Mouse (Mus musculus) layer of hippocampus, postnatal 25 days (tissue): ENCODE measurements around the gene Khdc1c. TPM values are rescaled to one million over a fixed set of nuclear protein-coding genes. Genes with fewer than 3 reads are reported as not detected.
A peak's percentile ranks its signal among the peaks of the same experiment; 100 is the strongest.
"Not testable (repeated sequence)": the region's sequence is repeated elsewhere in the genome, so short reads cannot be mapped to it uniquely, and the experiment has no call there.

ENCODE experiments used
- DNase-seq, 2 experiments: peaks; one replicate each; pipeline ENCODE4 v3.0.0; 2022; ENCODE audit warnings: mixed read lengths in 2 of 2, low spot score in 1 of 2; ENCODE audit errors: extremely low spot score in 1 of 2
- total RNA-seq, 2 experiments: library from RNA; stranded (reverse); gene quantifications; 2 replicates each; pipeline ENCODE4 v1.2.3; 2021

Khdc1c gene
- total RNA-seq = not detected

GRCm38 (mm10) chr1:21368031-21368430, at the start of gene Khdc1c:
Gene Khdc1c, plus strand, starts transcription at chr1:21368331.
- DNase-seq = not testable (repeated sequence)

- DNase-seq = not testable (repeated sequence)
Observed at GRCm38 (mm10) chr1:21320271-21320670, 47.9 kb upstream of the Khdc1c start.

- DNase-seq = no peak
Observed at GRCm38 (mm10) chr1:21321656-21322055, 46.5 kb upstream of the Khdc1c start.

DNA sequence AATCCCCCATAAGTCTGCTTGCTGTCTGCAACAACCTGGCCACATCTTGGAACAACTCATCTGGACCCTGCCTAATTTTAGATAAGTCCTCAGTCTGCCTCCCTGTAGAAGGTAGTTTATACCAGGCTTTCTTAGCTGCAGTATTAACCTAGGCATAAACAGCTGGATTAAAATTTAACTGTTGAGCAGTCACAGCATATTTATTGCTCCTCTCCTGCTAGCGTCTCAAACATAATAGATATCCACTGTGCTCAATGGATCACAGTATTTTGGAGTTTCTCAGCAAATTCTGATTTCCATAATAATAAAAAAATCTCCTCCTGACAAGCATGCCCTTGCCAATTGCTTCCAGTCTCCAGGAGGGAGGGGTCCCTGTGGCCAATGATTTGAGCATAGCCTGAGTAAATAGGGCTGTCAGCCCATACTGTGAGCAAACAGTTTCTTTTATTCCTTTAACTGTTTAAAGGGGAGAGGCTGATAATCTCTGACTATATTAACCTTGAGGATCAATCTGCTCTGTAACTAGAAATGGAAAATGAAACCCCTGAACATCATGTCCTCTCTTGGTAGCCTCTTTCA, 44.0 kb upstream of the Khdc1c start:
- DNase-seq = no peak

GRCm38 (mm10) chr1:21324633-21325032, 43.5 kb upstream of the Khdc1c start:
- DNase-seq = no peak

- no peak for DNase-seq
Observed at GRCm38 (mm10) chr1:21326733-21327132, 41.4 kb upstream of the Khdc1c start.

DNA sequence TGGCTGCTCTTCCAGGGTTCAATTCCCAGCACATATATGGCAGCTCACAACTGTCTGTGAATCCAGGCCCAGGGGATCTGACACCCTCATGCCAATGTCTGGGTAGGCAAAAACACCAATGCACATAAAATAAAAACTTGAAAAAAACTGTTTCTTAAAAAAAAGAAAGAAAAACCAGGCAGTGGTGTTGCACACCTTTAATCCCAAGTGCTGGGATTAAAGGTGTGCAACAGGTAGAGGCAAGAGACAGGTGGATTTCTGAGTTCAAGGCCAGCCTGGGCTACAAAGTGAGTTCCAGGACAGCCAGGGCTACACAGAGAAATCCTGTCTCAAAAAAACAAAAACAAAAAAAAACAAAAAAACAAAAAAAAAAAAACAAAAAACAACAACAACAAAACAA, 37.0 kb upstream of the Khdc1c start:
- DNase-seq = not testable (repeated sequence)

DNA sequence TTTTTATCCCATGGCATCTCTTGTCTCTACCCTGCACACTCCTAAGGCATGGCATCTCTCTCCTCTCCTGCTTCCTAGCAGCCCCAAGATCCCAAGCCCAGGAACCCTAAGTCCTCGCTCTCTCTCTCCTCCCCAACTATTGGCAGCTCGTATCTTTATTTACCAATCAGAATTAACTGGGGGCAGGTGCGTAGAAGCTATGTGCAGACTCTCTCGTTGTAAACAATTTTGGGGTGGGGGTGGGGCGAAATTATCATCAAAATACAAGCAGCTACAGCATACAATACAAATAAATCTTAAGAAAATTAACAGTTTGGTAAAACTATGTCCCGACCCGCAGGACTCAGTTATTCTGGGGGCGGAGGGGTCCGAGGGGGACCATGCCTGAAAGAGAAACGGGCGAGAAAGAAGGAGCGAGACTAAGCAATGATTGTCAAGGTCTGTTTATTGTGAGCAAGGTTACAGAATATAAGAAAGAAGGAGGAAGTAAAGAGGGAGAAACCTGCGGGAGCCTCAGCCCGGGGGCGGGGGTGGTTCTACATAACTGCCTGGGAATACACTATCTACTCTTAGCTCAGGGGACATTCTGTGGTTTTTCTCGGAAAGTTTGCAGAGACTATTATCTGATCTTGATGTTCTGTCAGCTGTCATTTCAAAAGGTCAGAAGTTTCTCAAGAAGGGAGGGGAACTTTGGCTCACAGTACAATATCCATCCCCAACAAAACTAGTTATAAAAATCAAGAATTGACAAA, 34.7 kb upstream of the Khdc1c start:
- DNase-seq = no peak

DNA sequence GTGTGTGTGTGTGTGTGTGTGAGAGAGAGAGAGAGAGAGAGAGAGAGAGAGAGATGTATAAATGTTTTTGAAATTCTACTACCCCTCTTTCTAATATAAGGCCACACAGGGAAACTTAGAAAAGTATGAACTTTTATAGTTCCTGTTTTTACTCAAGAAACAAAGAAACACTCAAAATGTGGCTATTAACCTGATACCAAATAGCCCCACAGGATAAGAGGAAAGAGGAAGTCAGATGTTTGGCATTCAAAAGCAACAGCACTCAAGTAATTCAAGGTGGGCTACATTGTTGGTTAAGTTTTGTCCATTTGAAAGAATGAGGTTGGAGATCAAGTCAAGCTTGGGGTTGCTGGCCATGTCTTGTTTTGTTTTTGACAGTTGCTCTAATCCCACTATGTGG, 32.3 kb upstream of the Khdc1c start:
- no peak for DNase-seq

DNA sequence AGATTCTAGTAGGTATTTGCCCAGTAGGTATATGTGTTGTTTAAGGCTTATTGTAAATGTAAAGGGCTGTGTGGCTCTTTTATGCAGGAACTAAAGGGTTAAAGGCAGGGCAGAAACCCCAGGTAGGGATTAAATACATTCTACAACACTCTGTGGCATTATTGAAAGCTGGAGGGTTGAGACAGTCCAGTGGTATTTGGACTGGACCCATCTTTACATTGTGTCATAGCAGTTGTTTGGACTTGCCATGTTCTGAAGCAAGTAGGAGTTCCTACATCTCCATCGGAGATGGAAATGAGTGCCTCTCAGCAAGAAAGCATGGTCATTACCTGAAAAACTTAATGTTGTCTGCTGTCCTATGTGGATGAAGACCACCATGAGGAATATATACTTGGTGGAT, 27.4 kb upstream of the Khdc1c start:
- no peak for DNase-seq

DNA sequence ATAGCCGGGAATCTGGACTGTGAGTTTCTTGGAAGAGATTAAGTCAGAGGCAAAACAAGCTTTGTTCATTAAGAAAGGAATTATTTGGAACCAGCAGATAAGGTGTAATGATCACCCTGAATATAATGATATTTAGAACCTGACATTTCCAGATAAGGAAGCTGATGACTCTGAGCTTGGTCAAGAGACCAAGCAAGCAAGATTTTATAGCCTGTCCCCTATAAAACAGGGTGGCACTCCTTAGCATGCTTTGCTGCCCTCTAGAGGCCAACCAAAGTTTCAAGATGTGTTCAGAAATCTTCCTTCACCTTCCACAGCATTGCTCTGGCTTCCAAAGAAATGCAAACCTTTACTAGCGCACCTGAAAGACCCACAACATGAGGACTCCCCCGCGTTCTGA, 23.9 kb upstream of the Khdc1c start:
- DNase-seq = peak; percentile 18 to 63

DNA sequence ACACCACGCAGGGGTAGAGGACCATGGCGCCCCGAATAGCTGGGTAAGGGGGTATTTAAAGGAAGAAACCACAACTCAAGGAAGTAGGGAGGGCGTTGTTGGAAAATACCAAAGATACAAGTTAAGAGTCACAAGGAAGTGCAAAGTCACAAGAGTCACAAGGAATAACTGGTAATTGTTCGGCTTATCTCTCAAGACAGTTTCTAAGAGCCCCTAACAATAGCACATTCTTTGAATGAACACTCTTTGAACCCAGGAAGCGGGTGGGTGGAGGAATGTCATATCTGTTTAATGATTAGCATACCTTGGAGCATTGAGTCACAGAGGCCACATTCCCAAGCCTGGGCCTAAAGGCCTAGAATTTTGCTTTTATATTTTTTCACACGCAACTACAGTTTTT, 23.4 kb upstream of the Khdc1c start:
- DNase-seq = not testable (repeated sequence)

DNA sequence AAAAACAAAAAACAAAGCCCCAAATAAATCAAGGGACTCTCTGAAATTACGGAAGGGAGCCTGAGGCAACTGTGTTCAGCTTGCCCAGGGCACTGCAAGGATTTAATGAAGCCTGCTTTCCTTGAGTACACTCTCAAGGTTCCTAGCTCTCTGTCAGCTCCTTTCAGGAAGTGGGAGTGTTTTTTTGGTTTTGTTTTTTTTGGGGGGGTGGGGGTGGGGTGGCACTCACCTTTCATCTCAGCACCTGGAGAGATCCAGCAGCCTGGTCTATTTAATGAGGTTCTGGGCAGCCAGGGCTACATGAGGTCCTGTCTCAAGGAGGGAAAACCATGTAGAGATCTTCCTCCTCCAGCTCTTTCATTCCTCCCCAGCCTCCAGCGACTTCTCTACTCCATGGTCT, 18.8 kb upstream of the Khdc1c start, which contains the start of gene Khdc1a:
Gene Khdc1a, plus strand, starts transcription at position 301 of the 400 bp plus-strand sequence.
- no peak for DNase-seq

DNA sequence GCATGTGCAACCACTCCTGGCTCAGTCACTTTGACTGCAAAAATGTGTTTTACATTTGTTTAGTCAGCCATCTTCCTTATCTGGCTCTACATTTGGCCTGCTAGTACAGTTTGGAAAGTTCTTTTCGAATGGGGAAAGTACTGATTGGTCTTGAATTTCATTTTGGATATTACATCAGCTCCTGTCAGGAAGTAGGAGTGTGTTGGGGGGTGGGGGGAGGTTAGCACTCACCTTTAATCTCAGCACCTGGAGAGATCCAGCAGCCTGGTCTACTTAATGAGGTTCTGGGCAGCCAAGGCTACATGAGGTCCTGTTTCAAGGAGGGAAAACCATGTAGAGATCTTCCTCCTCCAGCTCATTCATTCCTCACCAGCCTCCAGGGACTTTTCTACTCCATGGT, 15.1 kb downstream of the Khdc1c start, which contains the start of gene Khdc1b:
Gene Khdc1b, plus strand, starts transcription at position 301 of the 400 bp plus-strand sequence.
- no peak for DNase-seq

GRCm38 (mm10) chr1:21391138-21391671, 23.1 kb downstream of the Khdc1c start:
- no peak for DNase-seq

- DNase-seq = no peak
Observed at GRCm38 (mm10) chr1:21402804-21403203, 34.7 kb downstream of the Khdc1c start.

- DNase-seq = no peak
Observed at GRCm38 (mm10) chr1:21407266-21407665, 39.1 kb downstream of the Khdc1c start.

GRCm38 (mm10) chr1:21411331-21412196, 43.4 kb downstream of the Khdc1c start:
- peak; percentile 36 to 62 for DNase-seq

DNA sequence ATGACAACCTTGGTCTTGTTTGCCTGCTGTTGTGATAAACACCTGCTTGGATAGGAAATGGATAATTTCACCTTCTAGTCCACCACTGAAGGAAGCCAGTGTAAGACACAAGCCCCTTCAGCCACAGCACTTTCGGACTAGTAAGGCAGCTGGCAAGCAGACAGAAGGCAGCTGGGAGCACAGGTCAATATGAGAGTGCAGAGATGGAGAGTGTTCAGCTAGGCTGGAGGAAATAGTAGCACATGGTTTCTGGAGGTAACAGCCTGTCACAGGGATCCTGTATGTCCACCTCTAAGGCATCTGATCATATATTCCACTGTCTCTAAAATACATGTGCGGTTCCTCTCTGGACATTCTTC, 44.0 kb downstream of the Khdc1c start:
- no peak for DNase-seq

- DNase-seq = peak in 1 of 2 experiments; percentile 37
Observed at GRCm38 (mm10) chr1:21419370-21419769, 51.2 kb downstream of the Khdc1c start.
